Mouse (Mus musculus) heart, adult 9 months (tissue): ENCODE measurements around the gene Lrrc3c.
"Not testable (repeated sequence)": the region's sequence is repeated elsewhere in the genome, so short reads cannot be mapped to it uniquely, and the experiment has no call there.

Source experiments
- DNase-seq, 2 experiments: peaks; one replicate each; pipeline ENCODE4 v3.0.0; 2022; ENCODE audit warnings: low spot score in 2 of 2

Gene Lrrc3c

DNA sequence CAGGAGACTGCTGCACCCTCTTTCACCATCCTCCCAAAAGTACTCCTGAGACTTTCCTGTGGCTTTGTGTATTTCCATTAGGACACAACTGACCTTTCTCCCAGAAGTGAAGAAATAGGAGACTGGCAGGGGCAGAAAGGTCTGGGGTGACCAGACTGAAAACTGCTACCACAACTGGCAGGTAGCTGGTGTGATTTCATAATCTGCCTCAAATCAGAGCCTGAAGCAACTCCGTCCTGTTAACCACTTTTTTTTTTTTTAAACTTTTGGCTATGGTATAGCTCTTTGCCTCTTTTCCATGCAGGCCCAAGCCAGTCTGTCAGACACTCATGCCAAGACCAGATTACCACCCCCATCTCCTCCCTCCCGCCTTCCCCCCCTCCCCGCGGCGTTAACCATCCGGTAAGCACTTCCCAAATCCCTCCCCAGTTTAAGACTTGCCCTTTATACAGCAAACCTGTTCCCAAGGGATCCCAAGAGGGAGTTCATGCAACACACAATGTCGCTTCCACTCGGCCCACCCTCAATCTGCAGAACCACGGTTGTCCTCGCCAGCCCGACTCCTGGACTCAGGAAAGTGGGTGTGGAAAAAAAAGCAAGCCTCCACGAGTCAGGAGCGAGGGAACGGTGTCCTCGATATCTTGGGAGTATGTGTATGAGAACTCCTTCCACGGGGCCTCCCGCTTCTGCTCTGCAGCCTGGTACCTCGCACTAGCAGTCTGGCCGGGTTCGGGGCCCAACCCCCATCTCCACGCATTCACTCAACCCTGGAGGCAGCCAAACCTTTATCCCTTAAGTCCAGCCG lies 11.8 kb upstream of the Lrrc3c start:
- peak; percentile 37 to 63 for DNase-seq

DNA sequence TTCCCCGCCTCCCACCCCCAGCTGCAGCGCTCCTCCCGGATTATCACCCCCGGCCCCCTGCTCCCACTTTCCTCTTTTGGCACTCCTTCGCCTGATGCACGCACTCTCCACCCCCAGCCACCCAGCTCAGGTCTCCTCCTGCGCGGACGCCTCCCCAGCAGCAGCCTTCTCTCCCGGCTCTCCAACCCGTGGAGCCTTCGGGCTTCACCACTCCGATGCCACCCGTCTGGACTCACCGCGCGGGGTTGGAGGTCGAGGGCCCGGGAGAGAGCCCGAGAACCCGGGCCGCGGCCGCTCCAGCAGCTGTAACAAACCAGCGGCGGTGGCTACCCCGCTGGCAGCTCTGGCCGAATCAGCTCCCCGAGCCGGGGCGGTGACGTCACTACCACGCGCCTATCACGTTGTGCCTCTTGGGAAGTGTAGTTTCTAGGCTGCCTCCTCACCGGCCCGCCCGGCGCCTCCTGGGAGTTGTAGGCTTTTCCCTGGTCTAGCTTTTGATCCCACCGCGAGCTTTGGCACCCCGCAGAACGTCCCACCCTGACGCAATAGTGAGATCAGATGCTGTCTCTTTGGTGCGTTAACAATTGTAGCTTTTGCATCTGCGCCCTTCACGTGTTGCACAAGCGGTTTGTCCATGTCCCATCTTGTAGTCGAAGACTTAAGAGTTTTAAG lies 11.1 kb upstream of the Lrrc3c start, which contains the start of gene Ormdl3:
TSS of gene Ormdl3 (minus strand) at position 477 of the 672 bp plus-strand sequence.
- DNase-seq: peak; percentile 97 to 98

- DNase-seq: peak; percentile 83 to 85
These were observed 10.2 kb upstream of the Lrrc3c start for GRCm38 (mm10) chr11:98587684-98588546.

- DNase-seq: peak in 1 of 2 experiments; percentile 41
These were observed 9.2 kb upstream of the Lrrc3c start for GRCm38 (mm10) chr11:98588833-98589281.

GRCm38 (mm10) chr11:98589306-98589705 lies 8.8 kb upstream of the Lrrc3c start:
- no peak for DNase-seq

DNA sequence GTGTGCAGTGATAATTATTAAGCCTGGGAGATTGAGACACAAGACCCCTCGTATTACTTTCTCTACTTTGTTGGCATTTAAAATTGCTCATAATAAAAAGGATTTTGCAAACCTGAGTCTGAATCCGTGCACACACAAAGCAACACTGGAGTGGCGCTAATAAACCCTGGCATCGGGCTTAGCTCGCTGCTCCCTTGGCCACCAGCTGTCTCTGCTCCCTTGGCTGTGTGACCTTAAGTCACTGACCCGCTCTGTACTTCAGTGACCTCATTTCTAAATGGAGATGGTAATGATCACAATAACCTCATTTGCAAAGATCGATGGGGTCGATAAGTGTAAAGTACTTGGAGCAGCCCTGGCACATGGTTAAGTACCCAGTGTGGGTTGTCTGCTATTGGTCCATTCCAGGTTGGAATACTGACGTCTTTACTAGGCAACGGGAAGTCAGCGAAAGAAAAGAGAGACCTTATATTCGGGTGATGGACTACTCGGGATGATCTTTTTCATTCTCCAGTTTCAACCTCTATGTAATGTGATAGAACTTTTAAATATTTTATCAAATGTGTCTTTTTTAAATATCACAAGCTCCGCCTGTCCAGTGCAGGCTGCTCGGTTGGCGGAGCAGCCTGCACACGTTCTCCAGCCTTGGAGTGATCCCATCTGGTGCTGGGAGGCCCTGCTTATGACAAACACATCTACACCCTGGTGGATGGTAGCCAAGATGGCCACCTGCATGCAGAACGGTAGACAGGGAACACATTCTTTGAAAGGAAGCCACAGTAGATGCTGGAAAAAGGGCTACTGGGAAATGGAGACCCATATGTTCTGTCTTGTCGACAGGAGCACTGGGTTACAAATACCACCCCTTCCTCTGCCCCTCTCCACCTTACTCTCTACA lies 7.3 kb upstream of the Lrrc3c start:
- no peak for DNase-seq

GRCm38 (mm10) chr11:98595021-98595420 lies 3.1 kb upstream of the Lrrc3c start:
- DNase-seq: no peak

DNA sequence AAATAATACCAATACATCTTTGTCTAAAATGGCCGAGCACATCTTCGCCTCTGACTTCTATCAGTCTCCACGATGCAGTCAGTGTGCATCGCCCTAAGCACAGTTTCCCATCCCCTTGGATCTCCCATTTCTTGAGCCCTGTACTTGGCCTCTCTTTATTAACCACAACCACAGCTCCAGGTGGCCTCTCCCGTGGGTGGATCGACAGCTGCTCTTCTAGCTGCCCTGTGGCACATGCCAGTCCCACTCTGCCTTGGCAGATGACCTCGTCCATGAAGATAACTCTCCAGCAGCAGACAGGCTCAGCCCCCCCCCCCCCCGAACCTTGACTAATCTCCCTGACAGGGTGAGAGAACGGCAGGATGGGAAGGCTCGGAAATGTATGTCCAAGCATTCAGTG lies 2.6 kb upstream of the Lrrc3c start:
- DNase-seq: no peak

GRCm38 (mm10) chr11:98595955-98596354 lies 2.1 kb upstream of the Lrrc3c start:
- DNase-seq: no peak

DNA sequence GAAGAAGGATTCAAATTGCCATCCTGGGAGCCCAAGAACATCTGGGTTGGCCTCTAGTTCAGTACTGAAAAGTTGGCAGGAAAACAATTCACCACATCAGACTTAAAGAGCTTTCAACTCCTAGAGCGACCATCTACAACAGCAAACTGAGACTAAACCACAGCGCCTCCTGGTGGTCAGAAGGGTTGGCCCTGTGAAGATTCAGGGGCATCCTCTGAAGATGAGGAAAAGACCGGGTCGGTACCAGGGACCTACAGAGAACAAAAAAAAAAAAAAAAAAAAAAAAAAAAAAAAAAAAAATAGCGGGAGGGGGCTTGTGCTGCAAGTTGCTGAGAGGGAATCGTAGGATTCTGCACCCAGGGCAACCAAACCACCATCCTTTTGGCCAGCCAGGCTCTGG lies 728 bp upstream of the Lrrc3c start:
- peak in 1 of 2 experiments; percentile 34 for DNase-seq

GRCm38 (mm10) chr11:98598851-98599290 lies 780 bp downstream of the Lrrc3c start:
- DNase-seq: no peak

- DNase-seq: no peak
These were observed 1.2 kb downstream of the Lrrc3c start for GRCm38 (mm10) chr11:98599291-98599690.

GRCm38 (mm10) chr11:98602090-98602690 lies 4.1 kb downstream of the Lrrc3c start:
- no peak for DNase-seq

DNA sequence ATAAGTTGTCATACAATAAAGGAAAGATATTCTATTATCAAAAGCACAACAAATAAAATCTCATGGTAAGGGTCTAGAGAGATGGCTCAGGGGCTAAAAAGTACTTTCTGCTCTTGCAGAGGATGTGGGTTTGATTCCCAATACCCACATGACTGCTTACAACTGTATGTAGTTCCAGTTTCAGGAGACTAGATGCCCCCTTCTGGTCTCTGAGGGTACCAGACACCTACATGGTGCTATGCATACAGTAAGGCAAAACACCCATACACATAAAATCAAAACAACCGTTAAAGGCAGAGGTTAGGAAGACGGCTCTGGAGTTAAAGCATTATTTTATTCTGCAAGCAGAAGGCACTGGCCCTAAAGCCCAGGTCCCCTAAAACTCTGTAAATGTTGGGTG lies 5.9 kb downstream of the Lrrc3c start:
- DNase-seq: no peak

GRCm38 (mm10) chr11:98604911-98605310 lies 6.8 kb downstream of the Lrrc3c start:
- DNase-seq: not testable (repeated sequence)

GRCm38 (mm10) chr11:98606763-98607162 lies 8.7 kb downstream of the Lrrc3c start:
- peak in 1 of 2 experiments; percentile 39 for DNase-seq

DNA sequence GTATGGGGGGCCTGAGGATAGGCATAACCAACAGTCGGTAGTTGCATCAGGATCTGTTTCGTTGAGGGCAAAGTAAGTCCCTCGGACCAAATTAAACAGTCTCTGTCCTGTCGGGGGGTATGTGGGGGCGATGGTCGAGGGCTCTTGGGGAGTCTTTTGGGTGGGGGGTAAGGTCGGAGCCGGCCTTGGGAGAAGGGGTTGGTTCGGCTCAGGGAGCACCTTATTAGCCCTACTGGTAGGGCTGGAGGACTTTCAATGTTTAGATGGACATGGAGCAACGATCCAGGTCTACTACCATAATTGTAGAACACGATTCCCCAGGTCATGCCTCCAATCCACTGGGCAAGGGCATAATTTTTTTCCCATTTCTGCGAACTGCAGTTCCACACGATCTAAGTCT lies 22.7 kb downstream of the Lrrc3c start:
- DNase-seq: no peak

DNA sequence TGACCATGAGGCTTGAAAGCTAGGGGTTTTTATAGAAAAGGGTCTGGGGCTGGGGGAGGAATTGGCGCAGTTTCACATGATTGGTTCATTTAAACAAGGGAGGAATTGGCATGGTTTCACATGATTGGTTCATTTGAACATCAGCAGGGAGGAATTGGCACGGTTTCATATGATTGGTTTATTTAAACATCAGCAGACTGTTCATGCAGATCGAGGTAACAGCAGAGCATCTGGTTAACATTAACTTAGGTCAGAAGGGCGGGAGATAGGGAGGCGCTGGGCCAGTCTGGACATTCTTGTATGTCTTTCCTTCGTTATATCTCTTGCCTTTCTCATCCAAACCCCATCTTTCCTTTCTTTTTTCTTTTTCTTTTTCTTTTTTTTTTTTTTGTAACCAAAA lies 25.9 kb downstream of the Lrrc3c start:
- DNase-seq: not testable (repeated sequence)

DNA sequence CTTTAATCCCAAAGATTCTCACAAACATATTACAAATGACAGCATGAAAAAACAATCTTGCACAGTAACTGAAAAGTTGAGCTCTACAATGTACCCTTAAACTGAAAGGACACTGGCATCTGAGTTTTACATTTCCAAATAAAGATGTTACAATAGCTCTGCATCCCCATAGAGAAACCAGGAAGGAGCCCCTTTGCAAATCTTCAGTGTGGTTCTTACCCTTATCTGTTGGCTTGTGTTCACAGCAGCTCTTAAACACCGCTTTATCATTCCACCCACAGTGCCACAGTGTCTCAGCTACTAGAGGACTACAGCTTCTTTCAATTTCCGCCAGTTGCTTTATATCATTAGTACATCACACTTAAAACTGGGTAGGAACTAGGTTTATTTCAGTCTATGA lies 26.3 kb downstream of the Lrrc3c start:
- not testable (repeated sequence) for DNase-seq

- DNase-seq: no peak
These were observed 27.7 kb downstream of the Lrrc3c start, which contains the start of the genes Gm12355 and Gsdma3 for GRCm38 (mm10) chr11:98625611-98626410. Gene Gm12355 (minus strand): TSS chr11:98625661. Gene Gsdma3 (plus strand): TSS chr11:98626360.
